Mouse (Mus musculus): ENCODE measurements at regions not wholly inside any gene's neighbourhood (a gene's known extent, or its start where the extent isn't known, plus 50 kb on each side); places are given as distances from the start of the nearest gene placed in this dataset.

DNA sequence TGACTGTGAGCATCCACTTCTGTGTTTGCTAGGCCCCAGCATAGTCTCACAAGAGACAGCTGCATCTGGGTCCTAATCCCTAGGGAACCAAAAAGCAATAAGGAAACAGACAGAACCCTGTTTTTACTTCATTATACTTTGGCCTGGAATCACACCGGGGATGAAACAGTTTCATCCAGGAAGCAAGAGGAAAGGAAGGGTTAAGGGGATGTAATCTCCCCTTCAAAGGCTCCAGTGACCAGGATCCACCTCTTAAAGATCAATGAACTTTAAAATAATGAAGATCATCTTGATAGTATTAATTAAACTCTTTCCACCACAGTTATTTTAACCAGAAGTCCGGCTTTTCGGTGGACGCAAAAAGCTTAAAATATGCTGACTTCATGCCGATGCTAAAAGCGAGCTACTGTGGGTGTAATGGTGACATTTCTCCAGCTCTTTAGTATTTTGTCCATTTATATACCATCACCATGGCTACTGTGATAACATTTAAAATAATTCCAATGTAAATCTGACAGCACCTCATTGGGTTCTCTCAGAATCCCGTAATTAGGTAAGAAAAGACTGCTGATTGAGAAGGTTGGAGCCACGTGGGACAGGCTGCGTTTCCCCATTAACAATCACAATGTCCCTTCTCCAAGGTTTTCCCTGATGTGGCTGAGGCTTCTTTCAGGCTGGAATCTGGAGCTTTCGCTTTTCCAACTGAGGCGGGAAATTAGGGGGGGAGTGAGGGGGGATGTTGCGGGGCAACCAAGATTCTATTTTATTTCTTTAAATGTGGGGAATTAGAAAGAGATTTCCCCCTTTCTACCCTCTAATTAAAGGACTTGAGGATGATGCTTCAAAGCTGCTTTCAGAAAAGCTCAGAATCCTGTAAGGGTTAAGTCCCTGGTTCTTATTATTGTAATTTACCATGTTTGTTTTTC lies 560.0 kb upstream of the Pdzrn3 start:
- Histone ChIP-seq H3K4me3 (no peak overlapping the region), H3K36me3 (ENCODE audit: poor library complexity, severe bottlenecking) (no peaks in the 10 kb centered on the region), H3K27ac (peak overlapping the region; percentile 54), H3K9ac (no peak overlapping the region), H3K4me2 (peak overlapping the region; percentile 45), H3K27me3 (peaks cover 5% of the 10 kb centered on the region; the same call in 1 of the 2 replicates), H3K9me3 (replicated peaks) (no peaks in the 10 kb centered on the region), H3K4me1 (peaks cover 35% of the 10 kb centered on the region)
- 4% methylated on average over 12 of the region's 12 CpGs for WGBS
- ATAC-seq: peak; percentile 92

- WGBS: 94% methylated on average over 5 of the region's 5 CpGs
- H3K4me2 ChIP-seq: no peak overlapping the region
- H3K9ac ChIP-seq: no peak overlapping the region
- no peak overlapping the region for H3K4me3 ChIP-seq
- no peaks in the 10 kb centered on the region for H3K36me3 ChIP-seq (ENCODE audit: poor library complexity, severe bottlenecking)
- H3K27ac ChIP-seq: no peak overlapping the region
- no peak for ATAC-seq
- H3K27me3 ChIP-seq: peaks cover 5% of the 10 kb centered on the region; the same call in 1 of the 2 replicates
- H3K4me1 ChIP-seq: 0 out of 2 replicates have a peak, but pooled peaks cover 7% of the 10 kb centered on the region
- H3K9me3 ChIP-seq (replicated peaks): no peaks in the 10 kb centered on the region
Observed at GRCm38 (mm10) chr6:101931768-101932167, 554.1 kb upstream of the Pdzrn3 start.

- peaks cover 7% of the 10 kb centered on the region; the same call in 1 of the 2 replicates for H3K4me1 ChIP-seq
Observed at GRCm38 (mm10) chr6:101921686-101922085, 544.0 kb upstream of the Pdzrn3 start.

GRCm38 (mm10) chr6:101921186-101921585 lies 543.5 kb upstream of the Pdzrn3 start:
- H3K27me3 ChIP-seq: no peaks in the 10 kb centered on the region
- H3K4me1 ChIP-seq: peaks cover 7% of the 10 kb centered on the region; the same call in 1 of the 2 replicates
- H3K27ac ChIP-seq: no peak overlapping the region
- ATAC-seq: peak; percentile 93
- H3K9ac ChIP-seq: no peak overlapping the region
- no peak overlapping the region for H3K4me3 ChIP-seq
- H3K9me3 ChIP-seq (replicated peaks): no peaks in the 10 kb centered on the region
- H3K4me2 ChIP-seq: no peak overlapping the region
- no peaks in the 10 kb centered on the region for H3K36me3 ChIP-seq (ENCODE audit: poor library complexity, severe bottlenecking)

More at GRCm38 (mm10) chr6:101921686-101922085, 544.0 kb upstream of the Pdzrn3 start:
- Histone ChIP-seq H3K4me3 (no peak overlapping the region), H3K9ac (no peak overlapping the region), H3K36me3 (ENCODE audit: poor library complexity, severe bottlenecking) (no peaks in the 10 kb centered on the region), H3K9me3 (replicated peaks) (no peaks in the 10 kb centered on the region), H3K4me2 (no peak overlapping the region), H3K27ac (no peak overlapping the region; the same call in 1 of the 2 replicates), H3K27me3 (no peaks in the 10 kb centered on the region)
- peak; percentile 52; the same call in 1 of the 2 replicates for ATAC-seq
- 47% methylated on average over 4 of the region's 4 CpGs for WGBS

- no peaks in the 10 kb centered on the region for H3K36me3 ChIP-seq (ENCODE audit: poor library complexity, severe bottlenecking)
- H3K27me3 ChIP-seq: no peaks in the 10 kb centered on the region
- peaks cover 7% of the 10 kb centered on the region; the same call in 1 of the 2 replicates for H3K4me1 ChIP-seq
- no peaks in the 10 kb centered on the region for H3K9me3 ChIP-seq (replicated peaks)
- H3K4me3 ChIP-seq: no peak overlapping the region
- no peak overlapping the region for H3K9ac ChIP-seq
- no peak overlapping the region for H3K27ac ChIP-seq
- no peak for ATAC-seq
- H3K4me2 ChIP-seq: no peak overlapping the region
Observed at GRCm38 (mm10) chr6:101918914-101919313, 541.2 kb upstream of the Pdzrn3 start.

DNA sequence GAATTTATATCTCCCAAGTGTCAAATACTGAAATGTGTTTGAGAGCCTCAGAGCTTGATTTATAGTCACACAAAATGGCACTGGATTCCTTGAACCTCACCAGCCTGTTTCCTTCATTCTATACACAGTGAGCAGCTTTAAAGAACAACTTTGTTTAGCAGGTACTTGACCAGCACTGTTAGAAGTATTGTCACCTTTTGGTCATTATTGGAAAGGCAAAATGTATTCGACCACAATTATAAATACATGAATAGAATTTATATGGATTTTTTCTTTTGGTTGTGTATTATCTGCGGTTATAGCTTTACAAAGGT lies 527.3 kb upstream of the Pdzrn3 start:
- no peak overlapping the region for H3K9ac ChIP-seq
- H3K27ac ChIP-seq: no peak overlapping the region
- WGBS: 91% methylated on average over 2 of the region's 2 CpGs

GRCm38 (mm10) chr6:101904234-101905028 lies 526.7 kb upstream of the Pdzrn3 start:
- no peaks in the 10 kb centered on the region for H3K9me3 ChIP-seq (replicated peaks)
- no peak for ATAC-seq
- WGBS: 85% methylated on average over 2 of the region's 2 CpGs
- H3K36me3 ChIP-seq (ENCODE audit: poor library complexity, severe bottlenecking): no peaks in the 10 kb centered on the region
- H3K4me3 ChIP-seq: no peak overlapping the region
- H3K27ac ChIP-seq: no peak overlapping the region
- H3K9ac ChIP-seq: no peak overlapping the region
- H3K4me1 ChIP-seq: no peaks in the 10 kb centered on the region
- no peaks in the 10 kb centered on the region for H3K27me3 ChIP-seq
- H3K4me2 ChIP-seq: no peak overlapping the region

More for the DNA sequence above, 527.3 kb upstream of the Pdzrn3 start:
- Histone ChIP-seq H3K9me3 (replicated peaks) (no peaks in the 10 kb centered on the region), H3K4me3 (no peak overlapping the region), H3K4me2 (no peak overlapping the region), H3K27me3 (no peaks in the 10 kb centered on the region), H3K36me3 (ENCODE audit: poor library complexity, severe bottlenecking) (no peaks in the 10 kb centered on the region), H3K4me1 (no peaks in the 10 kb centered on the region)
- ATAC-seq: no peak

GRCm38 (mm10) chr6:101902276-101902675 lies 524.6 kb upstream of the Pdzrn3 start:
- Histone ChIP-seq H3K27me3 (no peaks in the 10 kb centered on the region), H3K36me3 (ENCODE audit: poor library complexity, severe bottlenecking) (no peaks in the 10 kb centered on the region), H3K4me2 (no peak overlapping the region), H3K4me3 (no peak overlapping the region), H3K4me1 (no peaks in the 10 kb centered on the region), H3K27ac (no peak overlapping the region), H3K9me3 (replicated peaks) (no peaks in the 10 kb centered on the region), H3K9ac (no peak overlapping the region)
- WGBS: 64% methylated on average over 2 of the region's 2 CpGs
- no peak for ATAC-seq

GRCm38 (mm10) chr6:101898544-101898943 lies 520.8 kb upstream of the Pdzrn3 start:
- no peak overlapping the region for H3K9ac ChIP-seq
- ATAC-seq: no peak
- no peak overlapping the region for H3K4me3 ChIP-seq
- no peaks in the 10 kb centered on the region for H3K9me3 ChIP-seq (replicated peaks)
- no peaks in the 10 kb centered on the region for H3K27me3 ChIP-seq
- no peak overlapping the region for H3K27ac ChIP-seq
- H3K4me2 ChIP-seq: no peak overlapping the region
- WGBS: 88% methylated on average over 4 of the region's 4 CpGs
- no peaks in the 10 kb centered on the region for H3K36me3 ChIP-seq (ENCODE audit: poor library complexity, severe bottlenecking)
- no peaks in the 10 kb centered on the region for H3K4me1 ChIP-seq

DNA sequence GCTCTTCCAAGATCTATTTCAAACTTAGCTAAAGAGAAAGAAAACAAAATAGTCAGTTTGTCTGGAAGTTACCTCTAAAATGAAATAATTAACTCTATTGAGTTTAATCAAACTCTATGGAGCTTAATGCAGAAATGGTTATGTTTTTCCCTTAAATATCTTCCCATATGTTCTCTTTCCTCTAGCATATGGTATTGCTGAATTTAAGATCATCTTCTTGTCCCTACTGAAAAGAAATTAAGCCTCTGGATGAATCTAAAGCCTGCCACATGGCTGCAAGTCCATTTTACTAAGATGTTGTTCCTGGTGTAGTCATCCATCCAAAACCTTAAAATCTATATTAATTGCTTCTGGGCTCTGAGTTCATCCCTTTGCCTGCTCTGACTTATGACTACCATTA lies 513.0 kb upstream of the Pdzrn3 start:
- no peaks in the 10 kb centered on the region for H3K27me3 ChIP-seq
- ATAC-seq: no peak
- no peak overlapping the region for H3K27ac ChIP-seq
- no peaks in the 10 kb centered on the region for H3K4me1 ChIP-seq
- H3K36me3 ChIP-seq (ENCODE audit: poor library complexity, severe bottlenecking): no peaks in the 10 kb centered on the region
- no peak overlapping the region for H3K4me2 ChIP-seq
- H3K9ac ChIP-seq: no peak overlapping the region
- no peak overlapping the region for H3K4me3 ChIP-seq
- H3K9me3 ChIP-seq (replicated peaks): no peaks in the 10 kb centered on the region

DNA sequence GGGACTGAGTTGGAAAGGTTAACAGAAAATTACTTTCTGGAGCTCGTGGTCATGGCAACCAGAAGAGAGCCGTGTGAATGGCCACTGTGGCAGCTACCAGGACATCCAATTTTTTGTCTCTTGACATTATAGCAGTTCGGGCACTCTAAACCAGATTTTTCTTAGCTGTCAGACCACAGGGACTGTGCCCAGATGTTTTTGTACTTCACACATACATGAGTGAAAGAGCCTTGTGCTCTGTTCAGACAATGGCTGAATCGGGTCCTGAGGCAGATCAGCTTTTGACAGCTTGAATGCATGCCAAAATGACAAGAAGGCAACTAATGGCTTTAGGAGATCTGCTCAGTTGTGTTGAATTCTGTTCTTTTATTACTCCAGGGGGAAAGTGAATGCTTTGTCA lies 505.2 kb upstream of the Pdzrn3 start:
- WGBS: 31% methylated on average over 4 of the region's 4 CpGs
- peak; percentile 43; the same call in 1 of the 2 replicates for ATAC-seq
- Histone ChIP-seq H3K27ac (no peak overlapping the region), H3K4me3 (no peak overlapping the region), H3K4me1 (peaks cover 13% of the 10 kb centered on the region), H3K4me2 (no peak overlapping the region), H3K9ac (no peak overlapping the region), H3K9me3 (replicated peaks) (no peaks in the 10 kb centered on the region), H3K36me3 (ENCODE audit: poor library complexity, severe bottlenecking) (no peaks in the 10 kb centered on the region), H3K27me3 (no peaks in the 10 kb centered on the region)

DNA sequence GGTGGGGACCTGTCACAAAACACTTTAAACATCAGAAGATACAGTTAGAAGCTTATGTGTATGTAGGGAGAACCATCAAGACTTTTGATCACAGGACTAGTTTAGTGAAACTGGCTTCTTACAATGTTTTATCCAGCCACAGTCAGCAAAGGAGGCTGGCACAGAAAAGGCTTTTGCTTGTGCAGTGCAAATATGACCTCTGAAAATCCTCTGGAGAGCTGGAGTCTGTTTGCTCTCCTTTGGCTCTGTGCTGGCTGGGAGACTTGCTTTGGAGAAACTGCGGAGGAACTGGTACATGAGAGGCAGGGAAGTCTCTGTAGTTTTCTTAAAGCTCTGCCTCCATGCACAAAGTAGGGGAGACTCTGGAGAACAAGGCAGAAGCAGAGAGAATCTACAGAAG lies 497.2 kb upstream of the Pdzrn3 start:
- no peaks in the 10 kb centered on the region for H3K9me3 ChIP-seq (replicated peaks)
- ATAC-seq: no peak

More for the DNA sequence above, 497.2 kb upstream of the Pdzrn3 start:
- WGBS: 89% methylated on average over 1 of the region's 1 CpGs
- Histone ChIP-seq H3K4me1 (no peaks in the 10 kb centered on the region), H3K4me3 (no peak overlapping the region), H3K9ac (no peak overlapping the region), H3K4me2 (no peak overlapping the region), H3K27me3 (no peaks in the 10 kb centered on the region), H3K36me3 (ENCODE audit: poor library complexity, severe bottlenecking) (no peaks in the 10 kb centered on the region), H3K27ac (no peak overlapping the region)

Measured in forebrain, embryonic 13.5 days (tissue).